Mouse (Mus musculus) liver, embryonic 12.5 days (tissue): ENCODE results near the gene Ascc1. TPM values are rescaled to one million over a fixed set of nuclear protein-coding genes. Genes with fewer than 3 reads are reported as not detected.

Experiments used
- ATAC-seq: fragments of 200-750 bp; cut with Nextera tagmentation; 2 replicates; pipeline ENCODE4 v1.8.0; 2017; ENCODE audit warnings: moderate number of reproducible peaks, mild to moderate bottlenecking, moderate library complexity
- H3K27ac ChIP-seq: fragments of 300-500 bp; sonication (generic); 2 replicates; pipeline ENCODE4 v1.5.1; 2016; ENCODE audit warnings: mild to moderate bottlenecking
- H3K27me3 ChIP-seq: fragments of 300-500 bp; sonication (generic); replicated peaks from 2 replicates; pipeline ENCODE4 v1.6.1; 2016; ENCODE audit warnings: mild to moderate bottlenecking, moderate library complexity
- H3K36me3 ChIP-seq: fragments of 300-500 bp; sonication (generic); 2 replicates; pipeline ENCODE4 v1.6.1; 2016; ENCODE audit warnings: mild to moderate bottlenecking, moderate library complexity
- H3K4me1 ChIP-seq: fragments of 300-500 bp; sonication (generic); 2 replicates; pipeline ENCODE4 v1.6.1; 2016
- H3K4me2 ChIP-seq: fragments of 300-500 bp; sonication (generic); 2 replicates; pipeline ENCODE4 v1.6.1; 2016; ENCODE audit warnings: mild to moderate bottlenecking, moderate library complexity
- H3K4me3 ChIP-seq: fragments of 300-500 bp; sonication (generic); 2 replicates; pipeline ENCODE4 v1.5.1; 2016; ENCODE audit warnings: mild to moderate bottlenecking, moderate library complexity
- H3K9ac ChIP-seq: fragments of 300-500 bp; sonication (generic); 2 replicates; pipeline ENCODE4 v1.6.1; 2016; ENCODE audit warnings: mild to moderate bottlenecking, moderate library complexity
- H3K9me3 ChIP-seq: fragments of 300-500 bp; sonication (generic); replicated peaks from 2 replicates; pipeline ENCODE4 v1.6.1; 2016; ENCODE audit warnings: mild to moderate bottlenecking, moderate library complexity
- WGBS: fragments of 180-500 bp; shearing (Covaris S2); methylation state at CpG from one replicate; pipeline ENCODE4 v1.1.7; 2016; ENCODE audit not compliant: insufficient replicate concordance; 5-methylcytosine and 5-hydroxymethylcytosine counted together
- polyA plus RNA-seq: library from polyadenylated mRNA; unstranded; fragments of >200 nt; fragmentation: Nextera tagmentation; extraction: Ambion mirVana; gene quantifications from 2 replicates; pipeline ENCODE4 v1.2.1, GENCODE M21; 2016

Gene Ascc1
- 22.6 and 23.4 TPM in 2 replicates for polyA plus RNA-seq

DNA sequence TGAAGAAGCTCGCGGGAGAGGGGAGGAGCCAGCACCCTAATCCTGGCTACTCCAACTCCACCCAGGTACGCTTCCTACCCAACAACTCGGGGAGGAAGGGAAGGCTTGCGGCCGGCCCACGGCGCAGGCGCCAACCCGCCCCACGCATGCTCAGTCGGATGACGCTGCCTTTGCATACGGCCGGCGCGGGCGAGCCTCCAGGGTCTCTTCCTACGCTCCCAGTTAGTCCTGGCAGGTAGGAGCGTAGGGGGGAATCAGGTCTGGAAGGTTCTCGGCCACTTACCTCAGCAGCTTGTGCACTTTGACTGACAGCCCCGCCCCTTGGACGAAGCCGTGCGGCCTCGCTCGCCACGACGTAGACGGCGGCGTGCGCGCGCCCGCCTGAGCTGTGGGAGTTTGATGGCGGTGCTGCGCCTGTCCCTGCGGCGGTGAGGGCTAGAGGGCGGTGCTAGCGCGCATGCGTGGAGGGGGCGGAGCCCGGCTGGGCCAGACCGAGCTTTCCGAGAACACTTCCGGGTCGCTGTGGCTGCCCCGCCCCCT lies at the start of gene Ascc1, which contains the start of gene Anapc16:
Gene Ascc1, plus strand, starts transcription at position 133 of the 540 bp plus-strand sequence.
Gene Anapc16, minus strand, starts transcription at position 463 of the 540 bp plus-strand sequence.
- Histone ChIP-seq H3K27me3 (no peaks in the 10 kb centered on the region), H3K27ac (peak within 1 kb of the TSS; percentile 98), H3K4me2 (peak within 1 kb of the TSS; percentile 91), H3K9me3 (no peaks in the 10 kb centered on the region), H3K4me3 (peak within 1 kb of the TSS; percentile 71), H3K4me1 (peaks cover 49% of the 10 kb centered on the region), H3K36me3 (peaks cover 32% of the 10 kb centered on the region), H3K9ac (peak within 1 kb of the TSS; percentile 79)
- peak; percentile 93 for ATAC-seq
- WGBS = under 1% methylated on average over 51 of the region's 51 CpGs

DNA sequence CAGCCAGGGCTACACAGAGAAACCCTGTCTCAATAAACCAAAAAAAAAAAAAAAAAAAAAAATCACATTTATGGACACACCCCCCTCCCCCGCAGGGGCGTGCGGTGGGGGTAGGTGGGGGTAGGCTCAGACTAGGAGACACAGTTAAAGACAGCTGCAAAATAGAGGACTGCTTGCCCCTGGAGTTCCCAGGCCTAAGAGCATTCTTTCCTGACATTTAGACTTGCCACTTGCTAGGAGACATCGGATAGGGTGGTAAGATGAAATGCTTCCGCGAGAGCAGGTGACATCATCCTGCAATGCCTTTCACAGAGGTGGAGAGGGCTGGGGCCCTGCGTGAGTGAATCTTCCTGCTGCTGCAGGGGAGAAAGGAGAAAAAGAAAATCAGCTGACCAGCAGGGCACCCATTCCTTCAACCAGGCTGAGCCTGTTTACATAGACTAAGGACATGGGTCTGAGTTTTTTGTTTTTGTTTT lies 49.0 kb upstream of the Ascc1 start:
- peaks cover 76% of the 10 kb centered on the region for H3K27me3 ChIP-seq
- no peak overlapping the region for H3K27ac ChIP-seq
- peaks cover 39% of the 10 kb centered on the region for H3K4me1 ChIP-seq
- H3K9ac ChIP-seq = no peak overlapping the region
- no peaks in the 10 kb centered on the region; the same call in 1 of the 2 replicates for H3K36me3 ChIP-seq
- ATAC-seq = no peak
- no peak overlapping the region for H3K4me2 ChIP-seq
- H3K4me3 ChIP-seq = no peak overlapping the region
- 31% methylated on average over 7 of the region's 7 CpGs for WGBS
- no peaks in the 10 kb centered on the region for H3K9me3 ChIP-seq

DNA sequence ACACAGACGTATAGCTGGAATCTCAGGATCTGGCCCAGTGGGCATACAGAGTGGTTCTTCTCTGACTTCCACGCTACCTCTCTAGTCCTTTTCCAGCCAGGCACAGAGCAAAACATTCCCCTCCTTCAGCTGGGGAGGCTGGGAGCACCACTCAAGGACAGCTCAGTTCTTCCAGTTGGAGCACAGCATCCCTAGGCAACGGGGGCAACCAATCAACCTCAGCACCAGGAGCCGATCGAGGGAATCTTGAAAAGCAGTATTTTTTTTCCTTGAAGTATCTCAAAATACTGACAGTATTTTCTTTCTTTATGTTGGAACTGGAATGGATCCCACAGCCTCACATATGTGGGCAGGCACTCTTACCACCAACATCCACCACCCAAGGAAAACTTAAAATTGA lies 45.9 kb upstream of the Ascc1 start:
- no peak overlapping the region for H3K27ac ChIP-seq
- H3K36me3 ChIP-seq = no peaks in the 10 kb centered on the region
- H3K9ac ChIP-seq = no peak overlapping the region
- no peak overlapping the region for H3K4me2 ChIP-seq
- no peak for ATAC-seq
- peaks cover 58% of the 10 kb centered on the region for H3K27me3 ChIP-seq
- WGBS = 57% methylated on average over 5 of the region's 5 CpGs
- no peak overlapping the region for H3K4me3 ChIP-seq
- peaks cover 19% of the 10 kb centered on the region for H3K4me1 ChIP-seq
- H3K9me3 ChIP-seq = no peaks in the 10 kb centered on the region

GRCm38 (mm10) chr10:59957171-59958149 lies 45.1 kb upstream of the Ascc1 start:
- 35% methylated on average over 25 of the region's 25 CpGs for WGBS

DNA sequence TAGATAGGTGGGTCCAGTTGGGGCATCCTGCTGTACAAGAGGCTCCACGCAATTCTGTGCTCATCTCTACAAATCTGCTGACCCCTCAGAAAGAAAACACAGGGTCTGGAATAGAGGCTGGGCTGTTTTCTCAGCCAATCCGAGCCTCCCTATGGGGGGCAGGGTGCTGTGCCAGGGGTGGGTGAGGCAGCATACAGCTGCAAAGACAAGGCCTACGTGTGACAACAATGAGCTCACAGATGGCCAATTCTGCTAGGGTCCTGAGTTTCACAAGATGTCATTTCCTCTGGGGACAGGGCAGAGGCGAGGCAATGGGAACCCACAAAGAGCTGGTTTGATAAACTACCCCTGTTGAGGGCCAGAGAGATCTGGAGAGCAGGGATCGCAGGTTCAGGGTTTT lies 44.1 kb upstream of the Ascc1 start:
- Histone ChIP-seq H3K27ac (no peak overlapping the region), H3K9ac (no peak overlapping the region), H3K27me3 (peaks cover 54% of the 10 kb centered on the region), H3K9me3 (no peaks in the 10 kb centered on the region), H3K36me3 (no peaks in the 10 kb centered on the region), H3K4me3 (no peak overlapping the region), H3K4me2 (no peak overlapping the region), H3K4me1 (0 out of 2 replicates have a peak, but pooled peaks cover 3% of the 10 kb centered on the region)
- 38% methylated on average over 5 of the region's 5 CpGs for WGBS
- no peak for ATAC-seq

More at GRCm38 (mm10) chr10:59957171-59958149, 45.1 kb upstream of the Ascc1 start:
- H3K27ac ChIP-seq = no peak overlapping the region
- no peaks in the 10 kb centered on the region for H3K36me3 ChIP-seq
- peaks cover 13% of the 10 kb centered on the region for H3K4me1 ChIP-seq
- no peaks in the 10 kb centered on the region for H3K9me3 ChIP-seq
- no peak for ATAC-seq
- no peak overlapping the region for H3K4me2 ChIP-seq
- no peak overlapping the region for H3K9ac ChIP-seq
- H3K4me3 ChIP-seq = no peak overlapping the region
- H3K27me3 ChIP-seq = peaks cover 57% of the 10 kb centered on the region

DNA sequence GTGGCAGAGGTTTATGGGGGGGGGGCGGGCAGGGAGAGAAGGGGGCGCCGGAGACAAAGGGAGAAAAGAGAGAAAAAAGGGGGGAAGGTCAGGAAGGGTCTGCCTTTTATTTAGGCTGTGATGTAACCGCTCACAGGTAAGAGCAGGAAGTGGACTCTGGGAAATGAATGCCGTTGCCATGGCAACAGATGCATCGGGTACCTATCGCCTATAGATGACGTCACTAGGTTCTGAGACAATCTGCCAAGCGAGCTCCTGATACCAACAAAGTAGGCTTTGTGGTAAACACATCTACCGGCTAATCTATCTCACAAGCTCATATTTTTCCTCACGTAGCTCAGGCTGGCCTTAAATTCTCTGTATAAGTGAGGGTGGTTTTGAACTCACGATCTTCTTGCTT lies 43.1 kb upstream of the Ascc1 start:
- WGBS = 66% methylated on average over 12 of the region's 12 CpGs
- Histone ChIP-seq H3K4me1 (peaks cover 8% of the 10 kb centered on the region), H3K9ac (no peak overlapping the region), H3K9me3 (no peaks in the 10 kb centered on the region), H3K27ac (no peak overlapping the region), H3K4me2 (no peak overlapping the region), H3K4me3 (no peak overlapping the region), H3K27me3 (peaks cover 46% of the 10 kb centered on the region), H3K36me3 (no peaks in the 10 kb centered on the region)
- ATAC-seq = no peak

- no peak overlapping the region for H3K4me2 ChIP-seq
- no peak overlapping the region for H3K4me3 ChIP-seq
- peaks cover 14% of the 10 kb centered on the region for H3K4me1 ChIP-seq
- WGBS = 59% methylated on average over 2 of the region's 2 CpGs
- H3K9ac ChIP-seq = no peak overlapping the region
- 0 out of 2 replicates have a peak, but pooled peaks cover 5% of the 10 kb centered on the region for H3K9me3 ChIP-seq
- no peaks in the 10 kb centered on the region for H3K36me3 ChIP-seq
- peaks cover 25% of the 10 kb centered on the region for H3K27me3 ChIP-seq
- no peak overlapping the region for H3K27ac ChIP-seq
- ATAC-seq = no peak
Observed at GRCm38 (mm10) chr10:59963609-59964008, 39.0 kb upstream of the Ascc1 start.

- 18% methylated on average over 23 of the region's 23 CpGs for WGBS
- H3K27ac ChIP-seq = no peak overlapping the region
Observed at GRCm38 (mm10) chr10:59964504-59965361, 37.9 kb upstream of the Ascc1 start.

DNA sequence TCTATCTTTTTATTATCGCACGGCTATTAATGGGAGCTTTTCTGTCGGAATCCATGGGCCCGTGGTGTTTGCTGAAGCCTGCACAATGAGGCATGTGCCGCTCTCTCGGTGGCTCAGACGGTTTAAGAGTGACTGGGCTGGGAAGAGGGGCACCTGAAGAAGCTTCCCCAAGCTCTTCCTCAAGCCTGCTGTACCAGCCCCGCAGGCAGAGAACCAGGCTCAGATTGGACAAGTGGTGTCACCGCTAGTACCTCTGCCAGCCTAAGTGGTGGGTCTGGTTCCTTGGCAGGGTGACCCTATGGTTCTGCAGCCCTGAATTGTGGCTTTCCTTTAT lies 37.3 kb upstream of the Ascc1 start:
- H3K9ac ChIP-seq = no peak overlapping the region
- no peak for ATAC-seq
- H3K4me1 ChIP-seq = peaks cover 24% of the 10 kb centered on the region
- 59% methylated on average over 9 of the region's 9 CpGs for WGBS
- H3K27me3 ChIP-seq = peaks cover 27% of the 10 kb centered on the region
- H3K27ac ChIP-seq = no peak overlapping the region
- H3K9me3 ChIP-seq = 0 out of 2 replicates have a peak, but pooled peaks cover 5% of the 10 kb centered on the region
- H3K4me2 ChIP-seq = no peak overlapping the region
- no peak overlapping the region for H3K4me3 ChIP-seq
- no peaks in the 10 kb centered on the region for H3K36me3 ChIP-seq

More at GRCm38 (mm10) chr10:59964504-59965361, 37.9 kb upstream of the Ascc1 start:
- peak; percentile 30; the same call in 1 of the 2 replicates for ATAC-seq
- Histone ChIP-seq H3K27me3 (peaks cover 21% of the 10 kb centered on the region), H3K9ac (no peak overlapping the region), H3K4me3 (no peak overlapping the region), H3K4me2 (peak overlapping the region; percentile 43), H3K4me1 (peaks cover 18% of the 10 kb centered on the region), H3K9me3 (0 out of 2 replicates have a peak, but pooled peaks cover 5% of the 10 kb centered on the region), H3K36me3 (no peaks in the 10 kb centered on the region)

DNA sequence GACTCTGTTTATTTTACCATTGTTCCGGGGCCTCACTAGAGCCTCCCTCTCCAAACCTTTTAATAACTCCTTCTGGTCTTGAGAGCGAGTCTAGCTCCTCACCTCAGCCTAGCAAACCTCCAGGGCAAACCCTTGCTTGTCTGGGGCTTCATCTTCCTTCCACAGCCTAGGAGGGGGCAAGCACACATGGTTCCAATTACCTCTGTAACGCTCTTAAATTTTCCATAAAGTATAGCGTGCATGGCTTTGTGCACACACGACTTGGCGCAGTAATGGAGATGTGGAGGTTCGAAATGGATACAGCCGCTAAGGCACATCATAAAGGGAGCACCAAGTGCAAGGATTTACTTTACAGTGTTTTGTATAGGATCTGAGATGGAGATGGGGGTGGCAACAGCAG lies 36.8 kb upstream of the Ascc1 start:
- no peaks in the 10 kb centered on the region for H3K36me3 ChIP-seq
- ATAC-seq = no peak
- H3K9me3 ChIP-seq = 0 out of 2 replicates have a peak, but pooled peaks cover 5% of the 10 kb centered on the region
- no peak overlapping the region for H3K9ac ChIP-seq
- no peak overlapping the region for H3K4me3 ChIP-seq
- H3K4me2 ChIP-seq = no peak overlapping the region
- H3K27me3 ChIP-seq = peaks cover 32% of the 10 kb centered on the region
- 82% methylated on average over 8 of the region's 8 CpGs for WGBS
- no peak overlapping the region for H3K27ac ChIP-seq
- H3K4me1 ChIP-seq = peaks cover 29% of the 10 kb centered on the region

GRCm38 (mm10) chr10:59966743-59967142 lies 35.9 kb upstream of the Ascc1 start:
- Histone ChIP-seq H3K4me2 (no peak overlapping the region), H3K4me3 (no peak overlapping the region), H3K36me3 (no peaks in the 10 kb centered on the region), H3K9ac (no peak overlapping the region), H3K9me3 (0 out of 2 replicates have a peak, but pooled peaks cover 5% of the 10 kb centered on the region), H3K4me1 (peaks cover 33% of the 10 kb centered on the region), H3K27me3 (peaks cover 36% of the 10 kb centered on the region), H3K27ac (no peak overlapping the region)
- ATAC-seq = no peak
- 71% methylated on average over 6 of the region's 6 CpGs for WGBS
